Mouse (Mus musculus) urinary bladder, postnatal 25 days (tissue): ENCODE data around the gene Dach1.

Experiments
- DNase-seq: peaks from one replicate; pipeline ENCODE4 v3.0.0; 2022; ENCODE audit warnings: low spot score

Dach1 gene

DNA sequence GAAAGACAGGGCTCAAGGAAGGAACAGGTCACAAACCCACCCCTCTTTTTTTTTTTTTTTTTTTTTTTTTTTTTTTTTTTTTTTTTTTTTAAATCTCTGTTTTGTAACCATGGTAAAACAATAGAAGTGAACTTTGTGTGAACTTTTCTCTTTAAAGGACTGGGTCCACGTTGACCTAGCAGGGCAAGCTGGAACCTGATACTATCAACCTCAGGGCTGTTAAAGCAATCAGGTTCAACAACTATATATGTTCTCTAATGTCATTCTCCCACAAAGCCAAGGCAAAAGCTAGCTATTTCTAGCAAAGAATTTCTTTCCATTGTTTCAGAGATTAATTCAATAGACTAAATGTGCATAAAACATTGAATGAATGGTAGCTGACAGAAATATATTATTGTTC is 134.3 kb downstream of the Dach1 start:
- no peak for DNase-seq

DNA sequence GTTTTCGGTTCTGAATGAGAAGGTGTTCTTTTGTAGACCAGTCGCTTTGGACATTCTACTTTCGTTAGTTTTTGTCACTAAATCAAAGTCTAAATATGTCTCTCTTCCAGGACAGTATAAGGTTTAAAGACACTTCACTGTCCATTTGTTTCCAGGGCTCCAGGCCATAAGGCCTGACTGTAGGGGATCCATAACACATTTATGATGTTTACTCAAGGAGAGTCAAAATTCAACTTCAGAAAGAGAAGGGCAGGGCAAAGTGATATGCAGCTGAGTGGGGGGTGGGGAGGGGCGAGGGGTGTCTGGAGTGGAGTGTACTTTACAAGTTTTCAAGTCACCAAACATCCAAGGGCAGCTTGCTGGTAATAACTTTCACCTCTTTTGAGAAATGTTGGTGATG is 146.0 kb downstream of the Dach1 start:
- DNase-seq = no peak

GRCm38 (mm10) chr14:98014053-98014452 is 155.5 kb downstream of the Dach1 start:
- no peak for DNase-seq

GRCm38 (mm10) chr14:98008501-98008900 is 161.1 kb downstream of the Dach1 start:
- DNase-seq = no peak

DNA sequence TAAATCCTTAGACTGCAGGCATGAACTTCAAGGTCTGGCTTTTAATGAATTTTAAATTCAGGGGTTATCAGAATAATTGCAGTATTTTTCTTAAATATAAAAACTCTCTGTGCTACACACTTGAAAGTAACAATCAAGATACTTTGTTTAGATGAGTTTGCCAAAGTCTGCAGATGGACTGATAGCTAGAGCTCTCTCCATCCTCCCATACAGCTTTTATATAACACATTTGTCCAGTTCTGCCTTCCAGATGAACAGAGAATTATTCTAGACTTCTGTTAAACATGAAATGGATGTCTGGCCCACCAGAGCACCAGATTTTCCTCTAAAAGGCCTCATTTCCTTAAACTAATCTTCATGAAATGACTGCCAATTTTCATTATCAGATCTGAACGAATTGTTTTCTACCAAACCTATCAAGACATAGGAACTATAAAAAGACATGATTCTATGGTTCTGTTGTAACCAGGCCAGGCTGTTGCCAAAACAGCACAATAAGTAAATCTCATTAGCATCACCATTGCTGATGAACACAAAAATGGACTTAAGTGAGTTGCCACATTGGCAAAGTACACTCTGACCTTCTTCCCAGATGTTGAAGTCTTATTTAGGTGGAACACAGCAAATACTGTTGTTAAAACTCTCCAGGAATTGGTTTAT is 167.4 kb downstream of the Dach1 start:
- no peak for DNase-seq

DNA sequence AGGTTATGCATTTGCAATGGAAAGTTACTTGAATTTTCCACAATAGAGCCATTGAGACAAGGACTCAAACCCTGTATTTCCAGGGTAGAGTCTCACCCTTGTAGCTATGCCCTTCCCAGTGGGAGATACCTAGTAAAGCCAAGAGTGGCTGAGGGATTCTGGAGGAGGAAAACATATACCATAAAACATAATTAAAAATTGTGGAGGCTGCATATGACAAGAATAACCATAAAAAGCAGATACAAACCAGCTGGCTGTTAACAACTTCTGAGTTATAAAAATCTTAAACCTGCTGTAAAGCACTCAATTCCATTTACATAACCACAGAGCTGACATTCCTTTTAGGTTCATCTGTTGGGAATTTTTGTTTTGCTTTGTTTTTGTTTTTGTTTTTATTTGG is 171.0 kb downstream of the Dach1 start:
- DNase-seq = no peak

DNA sequence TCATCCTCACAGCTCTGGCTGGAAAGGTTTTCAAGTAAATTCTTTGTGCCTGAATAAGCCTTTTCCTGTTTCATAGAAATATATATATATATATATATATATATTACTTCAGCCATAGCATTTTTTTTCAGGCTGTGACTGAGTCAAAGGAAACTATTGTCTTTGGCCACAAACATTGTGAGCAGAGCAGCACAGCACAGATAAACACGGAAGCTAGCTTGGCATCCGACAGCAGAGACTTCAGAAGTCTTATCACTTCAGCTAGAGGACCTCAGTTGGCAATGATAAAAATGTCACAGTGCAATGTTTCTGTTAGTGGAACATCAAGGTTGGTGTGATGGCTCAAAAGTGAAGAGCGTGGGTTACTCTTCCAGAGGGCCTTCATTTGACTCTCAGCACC is 186.3 kb downstream of the Dach1 start:
- no peak for DNase-seq

DNA sequence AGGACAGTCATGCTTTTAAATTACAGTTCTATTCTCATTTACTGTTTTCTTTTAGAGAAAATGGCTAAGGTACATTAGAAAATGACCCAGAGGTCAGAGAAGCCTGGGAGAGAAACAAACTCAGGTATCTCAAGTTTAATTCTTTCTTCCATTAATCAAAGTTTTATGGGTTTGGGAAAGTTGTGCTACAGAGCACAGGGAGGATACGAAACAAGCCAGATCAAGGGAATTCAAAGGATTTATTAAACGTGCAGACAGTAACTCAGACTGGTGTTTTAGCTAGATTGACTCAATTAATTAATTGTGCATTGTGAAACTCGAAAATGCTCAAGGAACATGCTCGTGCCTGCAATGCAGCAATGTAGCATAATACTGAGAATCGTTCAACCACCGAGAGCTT is 186.9 kb downstream of the Dach1 start:
- no peak for DNase-seq

DNA sequence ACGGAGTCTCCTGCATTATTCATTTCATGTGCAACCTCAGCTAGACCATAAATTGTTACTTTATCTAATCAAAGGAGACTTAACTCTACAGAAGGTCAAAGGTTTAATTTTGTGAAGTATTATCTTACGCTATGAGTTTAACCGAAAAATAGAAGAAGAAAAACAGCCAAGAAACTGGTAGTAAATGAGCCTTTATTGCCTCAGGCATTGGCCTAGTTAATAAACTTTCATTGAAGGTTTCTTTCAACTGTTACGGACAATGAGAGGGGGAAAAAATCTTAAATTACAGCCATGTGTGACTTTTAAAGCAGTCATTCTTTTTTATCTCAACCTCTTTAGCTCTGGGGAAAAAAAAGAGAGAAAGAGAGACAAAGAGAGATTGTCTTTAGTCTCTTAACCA is 188.7 kb downstream of the Dach1 start:
- DNase-seq = no peak

DNA sequence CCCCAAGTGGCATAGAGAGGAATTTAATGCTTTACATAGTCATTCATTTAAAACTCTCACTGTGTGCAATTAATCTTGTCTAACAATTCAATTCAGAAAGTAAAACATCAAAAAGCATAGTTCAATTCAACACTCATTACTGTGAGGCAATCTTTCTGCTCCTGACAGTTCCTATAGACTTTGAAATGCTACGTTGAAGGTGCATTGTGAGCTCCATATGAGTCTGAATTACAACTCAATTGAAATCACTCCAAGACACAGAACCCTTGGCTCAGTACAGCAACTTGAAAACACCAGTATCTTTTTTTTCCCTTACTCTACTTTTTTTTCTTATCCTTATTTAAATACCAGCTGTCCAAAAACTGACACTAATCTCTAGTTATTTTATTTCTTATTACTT is 193.5 kb downstream of the Dach1 start:
- no peak for DNase-seq

- no peak for DNase-seq
Observed at GRCm38 (mm10) chr14:97975447-97975846, 194.1 kb downstream of the Dach1 start.

GRCm38 (mm10) chr14:97964543-97965069 is 205.0 kb downstream of the Dach1 start:
- no peak for DNase-seq

DNA sequence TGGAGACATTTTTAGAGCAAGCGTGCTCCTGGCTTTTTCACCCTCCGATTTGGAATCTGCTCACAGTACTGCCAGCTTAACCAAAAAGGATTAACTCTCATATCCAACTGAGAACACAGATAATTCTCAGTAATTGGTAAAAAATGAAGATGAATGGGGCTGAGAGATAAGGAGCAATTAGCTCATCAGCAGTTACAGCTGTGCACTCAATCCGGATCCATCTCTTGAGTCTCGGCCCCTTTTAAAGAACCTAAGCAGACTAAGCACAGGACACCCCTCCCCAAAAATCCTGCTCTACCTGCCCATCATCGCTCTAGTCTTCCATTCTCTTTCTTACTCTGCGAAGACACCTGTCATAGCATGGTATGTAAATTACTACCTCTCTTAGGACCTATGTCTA is 205.9 kb downstream of the Dach1 start:
- DNase-seq = no peak

DNA sequence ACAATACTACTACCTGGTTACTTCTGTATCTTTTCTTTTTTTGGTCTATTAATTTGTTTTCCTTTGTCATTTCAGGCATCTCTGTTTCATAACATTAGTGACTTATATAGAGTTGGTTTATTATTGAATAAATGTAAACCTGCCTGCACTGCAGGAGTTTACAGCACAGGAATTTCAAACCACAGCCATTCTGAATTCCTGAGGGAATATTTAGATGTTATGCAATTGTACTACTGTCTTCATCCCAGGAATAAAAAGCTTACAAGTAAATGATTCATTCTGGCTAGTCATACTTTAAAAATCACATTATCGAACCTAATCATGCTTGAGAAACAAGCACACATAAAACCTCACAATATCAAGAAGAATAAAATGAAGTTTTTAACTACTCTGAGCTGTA is 213.2 kb downstream of the Dach1 start:
- no peak for DNase-seq

GRCm38 (mm10) chr14:97945471-97945870 is 224.1 kb downstream of the Dach1 start:
- no peak for DNase-seq

GRCm38 (mm10) chr14:97944643-97945268 is 224.8 kb downstream of the Dach1 start:
- no peak for DNase-seq

- no peak for DNase-seq
Observed at GRCm38 (mm10) chr14:97942361-97942760, 227.2 kb downstream of the Dach1 start.

- no peak for DNase-seq
Observed at GRCm38 (mm10) chr14:97896622-97897021, 272.9 kb downstream of the Dach1 start.

DNA sequence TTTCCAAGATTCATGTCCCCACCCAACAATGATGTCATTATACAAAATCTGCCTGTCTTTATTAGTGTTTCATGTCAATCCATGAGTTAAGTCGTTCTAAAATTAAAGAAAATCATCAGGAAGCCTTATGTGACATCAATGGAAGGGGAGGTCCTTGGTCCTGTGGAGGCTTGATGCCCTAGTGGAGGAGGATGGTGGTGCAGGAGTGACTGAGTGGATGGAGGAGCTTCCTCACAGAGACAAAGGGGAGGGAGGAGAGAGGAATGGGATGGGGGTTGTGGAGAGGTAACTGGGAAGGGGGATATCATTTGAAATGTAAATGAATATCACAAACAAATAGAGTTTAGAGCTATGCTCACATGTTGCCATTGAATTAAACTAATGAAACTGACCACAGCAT is 287.6 kb downstream of the Dach1 start:
- DNase-seq = no peak

DNA sequence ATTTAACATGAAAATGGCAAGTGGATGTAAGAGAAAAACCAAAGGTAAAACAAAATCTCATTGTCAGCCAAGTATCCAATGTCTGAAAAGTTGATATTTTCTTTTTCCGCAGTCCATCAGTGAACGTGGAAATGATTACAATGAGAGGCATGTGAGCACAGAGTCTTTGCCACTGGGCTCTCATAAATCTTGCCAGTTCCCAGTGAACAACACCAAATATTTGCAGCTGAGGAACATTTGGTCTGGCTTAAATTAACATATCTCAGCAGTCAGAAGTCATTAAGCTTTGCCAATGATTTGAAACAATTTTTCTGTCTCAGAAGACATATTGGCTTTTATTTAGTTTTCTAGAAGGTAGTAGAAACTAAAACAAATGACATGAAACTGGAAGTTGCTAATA is 298.6 kb downstream of the Dach1 start:
- no peak for DNase-seq

GRCm38 (mm10) chr14:97858384-97858783 is 311.2 kb downstream of the Dach1 start:
- no peak for DNase-seq

DNA sequence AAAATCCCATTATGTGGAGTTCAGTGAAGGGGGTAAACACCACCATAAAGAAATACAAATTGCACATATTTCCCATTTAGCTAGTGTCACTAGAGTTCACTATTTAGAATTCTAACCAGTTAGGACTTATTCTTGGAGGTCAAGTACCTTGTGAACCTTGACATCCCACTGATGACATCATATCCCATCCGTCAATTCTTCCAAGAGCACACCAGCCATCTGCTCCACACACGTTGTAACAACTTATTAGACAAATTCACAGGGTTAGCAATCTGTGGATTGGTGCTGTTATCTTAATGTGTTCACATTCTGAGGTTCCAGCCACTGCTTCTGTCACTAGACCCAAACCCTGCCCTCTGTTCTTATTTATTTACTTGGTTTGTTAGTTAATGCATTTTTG is 312.3 kb downstream of the Dach1 start:
- DNase-seq = no peak

- DNase-seq = no peak
Observed at GRCm38 (mm10) chr14:97855345-97855744, 314.2 kb downstream of the Dach1 start.

DNA sequence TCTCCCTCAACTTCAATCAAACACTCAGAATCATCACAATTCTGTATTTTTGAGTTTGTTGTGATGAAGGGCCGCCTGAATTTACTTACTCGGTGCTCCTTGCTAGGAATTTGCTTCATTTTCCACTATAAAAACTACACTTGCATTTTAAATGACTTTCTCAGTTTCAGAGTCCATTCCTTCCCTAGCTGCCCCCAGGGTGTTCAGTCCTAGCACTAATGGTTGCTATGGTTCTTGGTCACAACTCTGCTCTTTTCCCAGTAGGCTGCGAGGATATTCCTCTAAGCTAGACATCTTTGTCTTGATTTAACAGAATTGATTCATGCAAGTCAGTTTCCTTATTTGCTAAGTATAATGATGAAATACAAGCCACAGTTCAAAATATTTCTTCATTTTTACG is 319.1 kb downstream of the Dach1 start:
- no peak for DNase-seq
